Mouse (Mus musculus) limb, embryonic 14.5 days (tissue): ENCODE results near the gene Rwdd3. TPM values are rescaled to one million over a fixed set of nuclear protein-coding genes. Genes with fewer than 3 reads are reported as not detected.
A peak's percentile ranks its signal among the peaks of the same experiment; 100 is the strongest.

Experiments used
- ATAC-seq: fragments of 200-750 bp; cut with Nextera tagmentation; 2 replicates; pipeline ENCODE4 v1.8.0; 2017; ENCODE audit warnings: low read depth, moderate number of reproducible peaks, moderate TSS enrichment; ENCODE audit not compliant: low FRiP score
- DNase-seq: peaks from one replicate; pipeline ENCODE4 v3.0.0-alpha.2; 2015; ENCODE audit warnings: low spot score
- H3K27ac ChIP-seq: fragments of 300-500 bp; sonication (generic); replicated peaks from 2 replicates; pipeline ENCODE4 v1.5.1; 2014; ENCODE audit warnings: low read depth, mild to moderate bottlenecking, low read length, moderate library complexity, mixed read lengths
- H3K27me3 ChIP-seq: fragments of 300-500 bp; sonication (generic); 2 replicates; pipeline ENCODE4 v1.6.1; 2014; ENCODE audit warnings: low read length, mixed read lengths; ENCODE audit not compliant: control insufficient read depth, insufficient read depth
- H3K36me3 ChIP-seq: fragments of 300-500 bp; sonication (generic); 2 replicates; pipeline ENCODE4 v1.6.1; 2014; ENCODE audit warnings: mild to moderate bottlenecking, low read length, moderate library complexity, mixed read lengths; ENCODE audit not compliant: control insufficient read depth, insufficient read depth
- H3K4me1 ChIP-seq: fragments of 300-500 bp; sonication (generic); 2 replicates; pipeline ENCODE4 v1.6.1; 2014; ENCODE audit warnings: antibody characterized with exemption, low read length, mixed read lengths; ENCODE audit not compliant: control insufficient read depth, insufficient read depth
- H3K4me2 ChIP-seq: fragments of 300-500 bp; sonication (generic); replicated peaks from 2 replicates; pipeline ENCODE4 v1.6.1; 2014; ENCODE audit warnings: low read depth, mild to moderate bottlenecking, low read length, moderate library complexity; ENCODE audit not compliant: severe bottlenecking
- H3K4me3 ChIP-seq: fragments of 300-500 bp; sonication (generic); replicated peaks from 2 replicates; pipeline ENCODE4 v1.5.1; 2014; ENCODE audit warnings: low read length
- H3K9ac ChIP-seq: fragments of 300-500 bp; sonication (generic); 2 replicates; pipeline ENCODE4 v1.6.1; 2014; ENCODE audit warnings: mild to moderate bottlenecking, low read depth, low read length, moderate library complexity; ENCODE audit not compliant: severe bottlenecking
- H3K9me3 ChIP-seq: fragments of 300-500 bp; sonication (generic); 2 replicates; pipeline ENCODE4 v1.6.1; 2016; ENCODE audit warnings: low read length; ENCODE audit not compliant: control insufficient read depth
- POLR2A ChIP-seq: fragments of 200-500 bp; IDR thresholded peaks from 2 replicates; pipeline ENCODE4 v1.8.0; 2012; ENCODE audit warnings: inconsistent platforms, mild to moderate bottlenecking, moderate library complexity, borderline replicate concordance; ENCODE audit not compliant: insufficient read depth, insufficient read length; ENCODE audit errors: extremely low read depth
- WGBS: fragments of 180-500 bp; shearing (Covaris S2); extraction: QIAGEN DNeasy Blood & Tissue Kit; methylation state at CpG from one replicate; pipeline ENCODE4 v1.1.7; 2014; 5-methylcytosine and 5-hydroxymethylcytosine counted together
- polyA plus RNA-seq, 2 experiments: library from polyadenylated mRNA; depleted of rRNA in 1 of 2; stranded (reverse) in 1 of 2; unstranded in 1 of 2; fragments of >200 nt; fragmentation: Nextera tagmentation in 1 of 2; extraction: Ambion mirVana in 1 of 2; gene quantifications; 2 replicates each; pipeline versions ENCODE4 v1.2.1 to v1.2.3; 2012 to 2014

Rwdd3 gene
- polyA plus RNA-seq, 2 experiments, result 7.6 to 7.7 TPM

- Histone ChIP-seq H3K27ac (no peak overlapping the region), H3K36me3 (no peaks in the 10 kb centered on the region), H3K9me3 (no peaks in the 10 kb centered on the region), H3K4me3 (peak overlapping the region; percentile 58), H3K9ac (no peak overlapping the region), H3K4me2 (peak overlapping the region; percentile 68), H3K27me3 (no peaks in the 10 kb centered on the region), H3K4me1 (no peaks in the 10 kb centered on the region)
- ATAC-seq, result no peak
- 50% methylated on average over 6 of the region's 6 CpGs for WGBS
- no peak for DNase-seq
- no peak for TF ChIP-seq POLR2A
Measured at GRCm38 (mm10) chr3:121171872-121172265, 374 bp upstream of the Rwdd3 start.

DNA sequence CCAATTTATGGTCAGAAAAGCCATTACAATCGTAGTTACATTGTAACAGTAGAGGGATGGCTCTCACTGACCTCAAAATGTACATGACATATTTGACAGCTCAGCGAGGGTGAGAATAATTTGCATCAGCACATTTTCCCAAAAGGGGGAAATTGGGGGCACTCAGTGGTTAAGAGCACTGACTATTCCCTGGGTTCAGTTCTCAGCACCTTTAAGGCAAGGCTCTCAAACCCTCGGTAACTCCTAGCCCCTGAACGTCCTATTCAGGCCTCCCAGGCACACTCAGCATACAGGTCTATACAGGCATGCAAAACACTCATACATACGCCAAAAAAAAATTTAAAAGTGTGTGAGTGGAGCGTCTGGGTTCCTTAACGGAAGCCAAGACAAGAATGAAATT lies 864 bp downstream of the Rwdd3 start:
- 48% methylated on average over 7 of the region's 7 CpGs for WGBS
- Histone ChIP-seq H3K36me3 (no peaks in the 10 kb centered on the region), H3K9me3 (no peaks in the 10 kb centered on the region), H3K27ac (no peak overlapping the region), H3K4me2 (peak overlapping the region; percentile 68), H3K4me3 (peak overlapping the region; percentile 58), H3K9ac (no peak overlapping the region), H3K4me1 (no peaks in the 10 kb centered on the region), H3K27me3 (no peaks in the 10 kb centered on the region)
- no peak for TF ChIP-seq POLR2A
- ATAC-seq, result no peak
- DNase-seq, result no peak

- H3K9ac ChIP-seq, result no peak overlapping the region
- no peaks in the 10 kb centered on the region for H3K4me1 ChIP-seq
- no peak overlapping the region for H3K4me3 ChIP-seq
- H3K27me3 ChIP-seq, result no peaks in the 10 kb centered on the region
- TF ChIP-seq POLR2A, result no peak
- no peak for DNase-seq
- H3K27ac ChIP-seq, result no peak overlapping the region
- H3K9me3 ChIP-seq, result no peaks in the 10 kb centered on the region
- H3K36me3 ChIP-seq, result no peaks in the 10 kb centered on the region
- no peak overlapping the region for H3K4me2 ChIP-seq
- WGBS, result 85% methylated on average over 15 of the region's 15 CpGs
- no peak for ATAC-seq
Measured at GRCm38 (mm10) chr3:121169092-121169942, 2.2 kb downstream of the Rwdd3 start.

GRCm38 (mm10) chr3:121168581-121168980 lies 2.9 kb downstream of the Rwdd3 start:
- Histone ChIP-seq H3K36me3 (no peaks in the 10 kb centered on the region), H3K9me3 (no peaks in the 10 kb centered on the region), H3K27ac (no peak overlapping the region), H3K27me3 (no peaks in the 10 kb centered on the region), H3K4me1 (no peaks in the 10 kb centered on the region), H3K4me2 (no peak overlapping the region), H3K4me3 (no peak overlapping the region), H3K9ac (no peak overlapping the region)
- no peak for DNase-seq
- 91% methylated on average over 8 of the region's 8 CpGs for WGBS
- TF ChIP-seq POLR2A, result no peak
- ATAC-seq, result no peak

- Histone ChIP-seq H3K4me3 (no peak overlapping the region), H3K4me1 (no peaks in the 10 kb centered on the region), H3K9ac (no peak overlapping the region), H3K27me3 (no peaks in the 10 kb centered on the region), H3K4me2 (no peak overlapping the region), H3K36me3 (no peaks in the 10 kb centered on the region), H3K27ac (no peak overlapping the region), H3K9me3 (no peaks in the 10 kb centered on the region)
- no peak for ATAC-seq
- TF ChIP-seq POLR2A, result no peak
- WGBS, result 41% methylated on average over 7 of the region's 7 CpGs
- DNase-seq, result peak; percentile 35
Measured at GRCm38 (mm10) chr3:121163271-121163819, 8.2 kb downstream of the Rwdd3 start.
